Mouse (Mus musculus) C2C12 (cell line): Measurements from ENCODE around the gene Luc7l.

Experiments used
- CEBPB ChIP-seq: IDR thresholded peaks from one replicate; pipeline ENCODE4 v1.6.1; 2011; ENCODE audit warnings: low read depth, mild to moderate bottlenecking, control low read depth, moderate library complexity
- CTCF ChIP-seq: IDR thresholded peaks from one replicate; pipeline ENCODE4 v1.5.1; 2011; ENCODE audit not compliant: control insufficient read depth, insufficient read depth, insufficient read length
- FOSL1 ChIP-seq: IDR thresholded peaks from one replicate; pipeline ENCODE4 v1.8.0; 2011; ENCODE audit warnings: mild to moderate bottlenecking, low read length; ENCODE audit not compliant: poor library complexity, insufficient read depth, severe bottlenecking
- MAX ChIP-seq: IDR thresholded peaks from one replicate; pipeline ENCODE4 v1.6.1; 2011; ENCODE audit warnings: mild to moderate bottlenecking, control low read depth
- MYOD1 ChIP-seq: IDR thresholded peaks from one replicate; pipeline ENCODE4 v1.6.1; 2011; ENCODE audit warnings: low read depth; ENCODE audit not compliant: control insufficient read depth, insufficient read length
- MYOG ChIP-seq: IDR thresholded peaks from one replicate; pipeline ENCODE4 v1.6.1; 2011; ENCODE audit not compliant: control insufficient read depth, insufficient read length; ENCODE audit errors: extremely low read depth
- USF1 ChIP-seq: IDR thresholded peaks from one replicate; pipeline ENCODE4 v1.6.1; 2011; ENCODE audit warnings: low read depth, mild to moderate bottlenecking, control low read depth, moderate library complexity

- no peak for TF ChIP-seq FOSL1
- TF ChIP-seq CTCF, result no peak
- no peak for TF ChIP-seq MYOG
- TF ChIP-seq USF1, result no peak
- TF ChIP-seq MAX, result no peak
- TF ChIP-seq CEBPB, result no peak
- peak; percentile 54 for TF ChIP-seq MYOD1
Measured at GRCm38 (mm10) chr17:26206392-26206791, 46.3 kb upstream of the Luc7l start.
